Mouse (Mus musculus) liver, postnatal 0 days (tissue): ENCODE results near the gene Pcca. TPM values are rescaled to one million over a fixed set of nuclear protein-coding genes. Genes with fewer than 3 reads are reported as not detected.

Source experiments
- ATAC-seq: fragments of 200-750 bp; cut with Nextera tagmentation; 2 replicates; pipeline ENCODE4 v1.8.0; 2017; ENCODE audit warnings: mild to moderate bottlenecking, moderate library complexity
- DNase-seq: peaks from one replicate; pipeline ENCODE4 v3.0.0-alpha.2; 2016
- H3K27ac ChIP-seq: fragments of 300-500 bp; sonication (generic); 2 replicates; pipeline ENCODE4 v1.5.1; 2014; ENCODE audit warnings: antibody characterized with exemption, moderate library complexity, mild to moderate bottlenecking, low read depth
- H3K27me3 ChIP-seq: fragments of 300-500 bp; sonication (generic); 2 replicates; pipeline ENCODE4 v1.6.1; 2014; ENCODE audit warnings: low read length, control low read depth, mixed read lengths; ENCODE audit not compliant: insufficient read depth
- H3K36me3 ChIP-seq: fragments of 300-500 bp; sonication (generic); replicated peaks from 2 replicates; pipeline ENCODE4 v1.6.1; 2014; ENCODE audit warnings: mild to moderate bottlenecking, control low read depth, low read length, moderate library complexity, mixed read lengths; ENCODE audit not compliant: insufficient read depth
- H3K4me1 ChIP-seq: fragments of 300-500 bp; sonication (generic); 2 replicates; pipeline ENCODE4 v1.6.1; 2014; ENCODE audit warnings: antibody characterized with exemption, mild to moderate bottlenecking, control low read depth; ENCODE audit not compliant: insufficient read depth
- H3K4me2 ChIP-seq: fragments of 300-500 bp; sonication (generic); 2 replicates; pipeline ENCODE4 v1.6.1; 2014; ENCODE audit warnings: low read depth, mild to moderate bottlenecking, low read length, moderate library complexity, mixed read lengths
- H3K4me3 ChIP-seq: fragments of 300-500 bp; sonication (generic); 2 replicates; pipeline ENCODE4 v1.5.1; 2014; ENCODE audit warnings: low read depth, low read length
- H3K9ac ChIP-seq: fragments of 300-500 bp; sonication (generic); replicated peaks from 2 replicates; pipeline ENCODE4 v1.6.1; 2014; ENCODE audit warnings: mild to moderate bottlenecking, moderate library complexity
- H3K9me3 ChIP-seq: fragments of 300-500 bp; sonication (generic); 2 replicates; pipeline ENCODE4 v1.6.1; 2016; ENCODE audit warnings: mild to moderate bottlenecking, control low read depth, low read length, mixed read lengths
- CTCF ChIP-seq: sonication (generic); IDR thresholded peaks from 2 replicates; pipeline ENCODE4 v1.5.1; 2016; ENCODE audit warnings: antibody characterized with exemption, low read depth
- EP300 ChIP-seq: IDR thresholded peaks from 2 replicates; pipeline ENCODE4 v1.6.1; 2016; ENCODE audit warnings: antibody characterized with exemption, low read depth, mild to moderate bottlenecking
- WGBS: fragments of 180-500 bp; shearing (Covaris S2); extraction: QIAGEN DNeasy Blood & Tissue Kit; methylation state at CpG from one replicate; pipeline ENCODE4 v1.1.7; 2014; ENCODE audit not compliant: insufficient replicate concordance; 5-methylcytosine and 5-hydroxymethylcytosine counted together
- polyA plus RNA-seq: library from polyadenylated mRNA; unstranded; fragments of >200 nt; fragmentation: Nextera tagmentation; extraction: Ambion mirVana; gene quantifications from 2 replicates; pipeline ENCODE4 v1.2.1, GENCODE M21; 2015

Pcca gene
- polyA plus RNA-seq, 1 experiment from 2014 or later = 31.3 TPM

DNA sequence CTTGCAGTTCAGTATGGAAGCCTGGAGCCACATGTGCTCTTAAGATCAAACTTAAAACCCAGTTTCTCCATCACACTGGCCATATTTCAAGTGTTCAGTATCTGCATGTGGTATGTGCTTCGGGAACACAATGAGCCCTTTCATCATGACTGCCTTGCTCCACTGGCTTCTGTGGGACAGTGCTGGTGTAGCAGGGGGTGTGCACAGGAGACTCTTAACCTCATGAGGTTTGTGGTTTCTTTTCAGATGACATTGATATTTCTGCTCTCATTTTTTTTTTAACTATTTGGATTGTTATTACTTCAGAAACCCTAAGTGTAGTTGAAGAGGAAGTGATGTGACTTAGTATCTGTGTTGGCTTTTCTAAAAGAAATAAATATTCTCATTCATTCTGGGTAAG, 180.8 kb downstream of the Pcca start:
- no peak for DNase-seq
- Histone ChIP-seq H3K36me3 (no peaks in the 10 kb centered on the region), H3K9ac (no peak overlapping the region), H3K27me3 (no peaks in the 10 kb centered on the region), H3K9me3 (no peaks in the 10 kb centered on the region), H3K4me3 (no peak overlapping the region), H3K4me2 (no peak overlapping the region), H3K27ac (no peak overlapping the region), H3K4me1 (no peaks in the 10 kb centered on the region)
- 60% methylated on average over 1 of the region's 1 CpGs for WGBS
- no peak for ATAC-seq
- TF ChIP-seq CTCF = no peak
- TF ChIP-seq EP300 = no peak

DNA sequence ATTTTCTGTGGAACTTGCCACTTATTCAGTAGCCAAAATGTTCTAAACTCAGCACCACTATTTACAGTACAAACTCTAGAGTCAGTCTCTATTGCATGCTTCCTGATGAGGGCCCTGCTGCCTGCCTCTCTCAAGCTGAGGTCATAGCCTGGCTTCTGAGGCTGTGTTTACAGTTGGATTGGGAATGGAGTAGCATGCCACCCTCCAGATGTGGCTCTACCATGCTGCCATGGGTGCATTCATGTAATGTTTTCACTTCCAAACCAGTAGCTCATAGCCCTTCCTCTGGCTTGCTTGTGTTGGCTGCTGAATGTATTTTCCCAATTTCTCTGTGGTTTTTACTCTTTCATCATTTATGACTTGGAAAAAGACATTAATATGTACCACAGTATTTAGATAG, 181.9 kb downstream of the Pcca start:
- DNase-seq (no peak), ATAC-seq (no peak)
- H3K4me3 ChIP-seq = no peak overlapping the region
- no peaks in the 10 kb centered on the region for H3K4me1 ChIP-seq
- no peaks in the 10 kb centered on the region for H3K36me3 ChIP-seq
- H3K27me3 ChIP-seq = no peaks in the 10 kb centered on the region
- no peak for TF ChIP-seq EP300
- no peak for TF ChIP-seq CTCF
- H3K4me2 ChIP-seq = no peak overlapping the region
- no peaks in the 10 kb centered on the region for H3K9me3 ChIP-seq
- no peak overlapping the region for H3K27ac ChIP-seq
- H3K9ac ChIP-seq = no peak overlapping the region

DNA sequence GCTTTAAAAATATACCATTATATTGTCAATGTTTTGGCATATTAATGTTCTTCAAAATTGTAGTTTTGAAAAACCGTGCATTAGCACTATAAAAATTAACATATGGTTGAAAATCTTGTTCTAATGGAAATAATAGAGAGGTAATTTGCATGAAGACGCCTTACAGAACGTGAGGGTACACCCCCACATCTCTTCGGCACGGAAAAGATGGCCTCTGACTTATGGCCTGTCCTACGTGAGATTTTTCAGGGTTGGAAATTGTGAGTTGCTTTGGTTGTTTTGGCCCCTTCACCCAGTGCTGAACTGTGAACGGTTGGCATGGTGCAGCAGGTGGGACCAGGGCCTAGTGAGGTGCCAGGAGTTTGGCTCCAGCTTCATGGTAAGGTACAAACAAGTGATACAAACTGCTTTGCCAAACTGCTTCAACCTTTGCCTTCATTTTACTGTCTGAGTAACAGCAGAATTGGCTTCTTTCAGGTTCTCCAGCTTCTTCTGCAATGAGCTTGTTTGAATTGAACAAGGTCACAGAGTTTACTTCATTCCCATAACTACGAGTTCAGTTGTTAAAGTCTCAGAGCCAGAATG, 185.5 kb downstream of the Pcca start:
- no peaks in the 10 kb centered on the region for H3K9me3 ChIP-seq
- TF ChIP-seq CTCF (no peak), EP300 (no peak)
- no peak overlapping the region for H3K4me3 ChIP-seq
- 85% methylated on average over 8 of the region's 8 CpGs for WGBS
- H3K27ac ChIP-seq = no peak overlapping the region
- no peak overlapping the region for H3K4me2 ChIP-seq
- DNase-seq = no peak
- H3K9ac ChIP-seq = no peak overlapping the region
- H3K36me3 ChIP-seq = no peaks in the 10 kb centered on the region
- H3K27me3 ChIP-seq = no peaks in the 10 kb centered on the region
- H3K4me1 ChIP-seq = no peaks in the 10 kb centered on the region
- no peak for ATAC-seq

DNA sequence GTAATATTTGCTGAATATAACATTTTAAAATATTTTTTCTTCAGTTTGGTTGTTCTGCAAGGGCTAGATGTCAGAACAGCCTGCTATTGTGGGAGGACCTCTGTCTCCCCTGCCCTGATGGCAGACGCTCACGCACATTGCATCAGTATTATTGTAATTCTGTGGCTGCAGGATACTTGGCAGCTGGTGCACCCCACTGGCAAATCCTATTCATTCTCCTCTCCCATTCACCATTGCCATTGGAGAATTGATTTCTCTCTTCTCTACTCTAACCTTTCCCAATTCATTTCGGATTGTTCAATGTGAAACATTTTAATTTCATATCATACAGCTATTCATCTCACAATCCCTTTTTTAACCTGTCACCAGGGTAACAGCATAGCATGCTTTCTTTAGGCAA, 186.9 kb downstream of the Pcca start:
- no peak for ATAC-seq
- TF ChIP-seq EP300 (no peak), CTCF (no peak)
- no peak overlapping the region for H3K4me2 ChIP-seq
- WGBS = 79% methylated on average over 3 of the region's 3 CpGs
- H3K4me1 ChIP-seq = no peaks in the 10 kb centered on the region
- no peak overlapping the region for H3K9ac ChIP-seq
- DNase-seq = no peak
- H3K9me3 ChIP-seq = no peaks in the 10 kb centered on the region
- no peak overlapping the region for H3K4me3 ChIP-seq
- H3K36me3 ChIP-seq = no peaks in the 10 kb centered on the region
- no peak overlapping the region for H3K27ac ChIP-seq
- no peaks in the 10 kb centered on the region for H3K27me3 ChIP-seq

DNA sequence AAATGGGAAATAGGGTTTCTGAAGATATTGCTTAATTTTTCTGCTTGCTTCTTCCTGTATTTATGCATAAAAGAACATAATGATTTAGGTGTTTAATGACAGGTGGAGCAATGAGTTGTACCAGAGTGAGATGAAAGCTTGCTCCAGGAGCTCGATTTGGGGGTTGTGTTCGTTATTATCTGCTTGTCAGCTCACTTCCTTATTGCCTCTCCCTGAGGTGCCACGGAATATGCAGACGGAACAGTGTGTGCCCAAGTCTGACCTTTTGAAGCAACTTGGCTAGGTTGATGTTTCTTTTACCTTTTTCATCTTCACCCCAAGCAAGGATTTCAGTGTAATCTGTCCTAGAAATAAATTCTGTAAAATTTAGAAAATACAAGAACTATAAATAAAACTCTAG, 187.6 kb downstream of the Pcca start:
- no peak for DNase-seq
- H3K27ac ChIP-seq = no peak overlapping the region
- no peaks in the 10 kb centered on the region for H3K36me3 ChIP-seq
- no peaks in the 10 kb centered on the region for H3K4me1 ChIP-seq
- ATAC-seq = no peak
- H3K9me3 ChIP-seq = no peaks in the 10 kb centered on the region
- WGBS = 42% methylated on average over 4 of the region's 4 CpGs
- no peak for TF ChIP-seq EP300
- TF ChIP-seq CTCF = no peak
- no peak overlapping the region for H3K4me2 ChIP-seq
- no peaks in the 10 kb centered on the region for H3K27me3 ChIP-seq
- H3K4me3 ChIP-seq = no peak overlapping the region
- no peak overlapping the region for H3K9ac ChIP-seq

DNA sequence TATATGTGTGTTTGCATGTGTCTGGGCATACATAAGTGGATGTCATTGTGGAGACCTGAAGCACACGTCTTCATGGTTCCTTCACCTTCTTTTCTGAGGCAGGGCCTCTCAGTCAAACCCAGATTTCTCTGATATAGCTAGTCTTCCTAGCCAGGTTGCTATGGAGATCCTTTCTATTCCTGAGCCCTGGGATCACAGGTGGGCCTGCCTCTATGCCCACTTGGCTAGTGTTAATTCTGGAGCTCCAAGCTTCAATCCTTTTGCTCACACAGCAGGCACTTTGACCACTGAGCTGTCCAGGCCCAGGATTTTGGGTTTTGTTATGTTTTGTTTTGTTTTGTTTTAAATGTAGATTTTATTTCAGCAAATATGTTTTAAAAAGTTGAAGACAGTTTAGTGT, 192.3 kb downstream of the Pcca start:
- no peak overlapping the region for H3K4me3 ChIP-seq
- no peak for TF ChIP-seq CTCF
- TF ChIP-seq EP300 = no peak
- H3K27me3 ChIP-seq = no peaks in the 10 kb centered on the region
- WGBS = 81% methylated on average over 1 of the region's 1 CpGs
- H3K4me1 ChIP-seq = no peaks in the 10 kb centered on the region
- H3K9me3 ChIP-seq = no peaks in the 10 kb centered on the region
- H3K9ac ChIP-seq = no peak overlapping the region
- DNase-seq (no peak), ATAC-seq (no peak)
- H3K36me3 ChIP-seq = no peaks in the 10 kb centered on the region
- H3K4me2 ChIP-seq = no peak overlapping the region
- H3K27ac ChIP-seq = no peak overlapping the region
